Mouse (Mus musculus): ENCODE results near the gene Fbxw27.
"Not testable (repeated sequence)": the region's sequence is repeated elsewhere in the genome, so short reads cannot be mapped to it uniquely, and the experiment has no call there.

The Fbxw27 gene

GRCm38 (mm10) chr9:109790570-109790969 is at the start of gene Fbxw27:
Gene Fbxw27, minus strand, starts transcription at chr9:109790670.
- not testable (repeated sequence) for DNase-seq (ENCODE audit: extremely low read depth, insufficient read length, low spot score)

- no peak for DNase-seq (ENCODE audit: extremely low read depth, insufficient read length, low spot score)
These were observed 42.6 kb upstream of the Fbxw27 start for GRCm38 (mm10) chr9:109833088-109833412.

DNA sequence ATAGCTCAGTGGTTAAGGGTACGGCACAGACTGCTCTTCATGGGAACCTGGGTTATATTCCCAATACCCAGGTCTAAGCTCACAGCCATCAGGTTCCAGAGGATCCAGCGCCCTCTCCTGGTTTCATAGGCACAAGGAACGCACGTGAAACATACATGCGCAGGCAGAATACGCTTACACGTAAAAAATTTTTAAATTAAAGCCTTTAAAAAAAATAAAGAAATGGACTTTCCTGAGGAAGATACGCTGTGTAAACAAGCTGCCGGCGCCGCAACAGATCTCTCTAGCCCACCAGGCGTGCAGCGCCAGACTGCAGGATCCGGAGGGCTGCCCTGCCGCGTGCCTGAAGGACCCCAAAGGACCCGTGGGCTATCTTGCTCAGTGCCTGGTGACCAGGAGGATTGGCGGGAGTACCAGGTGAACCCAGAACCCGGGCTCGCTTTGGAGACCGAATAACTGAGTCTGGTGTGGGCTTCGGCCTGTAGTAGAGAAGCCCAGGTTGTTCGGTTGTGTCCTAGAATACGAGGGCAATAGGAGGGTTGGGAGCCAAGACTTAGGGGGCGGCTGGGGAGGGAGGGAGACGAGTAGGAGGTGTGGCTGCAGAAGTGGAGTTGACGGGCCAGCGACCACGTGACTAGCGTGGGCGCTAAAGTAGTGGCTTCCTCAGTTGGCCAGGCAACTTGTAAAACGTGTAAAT is 42.1 kb upstream of the Fbxw27 start, which contains the start of gene Nme6:
Gene Nme6 (plus strand): TSS at position 359 of the 697 bp plus-strand sequence.
- peak; percentile 87 for DNase-seq (ENCODE audit: extremely low read depth, insufficient read length, low spot score)

DNA sequence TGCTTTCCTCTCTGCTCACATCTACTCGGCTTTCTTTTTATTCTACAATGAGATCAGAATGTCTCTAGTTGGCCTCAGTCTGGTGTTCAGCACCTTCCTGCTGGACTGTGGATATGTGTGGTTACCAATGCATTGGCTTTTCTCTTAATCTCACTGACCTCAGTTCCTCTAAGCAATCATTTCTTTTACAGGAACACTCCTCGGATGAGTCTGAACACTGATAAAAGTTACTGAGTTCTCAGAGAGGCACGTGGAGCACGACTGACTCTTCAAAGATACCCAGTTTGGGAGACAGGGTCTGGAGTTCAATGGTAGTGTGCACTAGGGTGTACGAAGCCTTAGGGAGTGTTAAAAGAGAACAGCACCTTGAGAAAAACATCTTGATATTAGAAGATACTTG is 35.7 kb upstream of the Fbxw27 start:
- DNase-seq (ENCODE audit: extremely low read depth, insufficient read length, low spot score), result no peak

DNA sequence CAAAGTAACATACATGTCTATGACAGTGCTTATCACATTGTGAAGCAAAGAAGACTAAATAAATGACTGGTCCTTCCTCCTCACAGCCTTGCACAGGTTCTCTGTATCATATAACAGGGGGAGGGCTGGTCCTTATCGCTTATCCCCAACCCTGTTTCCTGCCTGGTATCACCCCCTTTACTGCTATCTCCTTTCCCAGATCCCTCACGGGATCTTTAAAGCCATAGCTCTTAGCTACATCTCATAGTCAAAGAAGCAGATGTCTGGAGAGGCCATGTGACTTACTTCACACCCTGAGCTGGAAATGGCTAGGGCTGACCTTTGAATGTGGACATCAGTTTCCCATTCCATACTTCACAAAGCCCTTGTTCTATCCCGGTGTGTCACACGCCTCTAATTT is 35.3 kb upstream of the Fbxw27 start:
- DNase-seq (ENCODE audit: extremely low read depth, insufficient read length, low spot score), result no peak

GRCm38 (mm10) chr9:109816341-109816740 is 25.9 kb upstream of the Fbxw27 start:
- DNase-seq (ENCODE audit: extremely low read depth, insufficient read length, low spot score), result no peak

DNA sequence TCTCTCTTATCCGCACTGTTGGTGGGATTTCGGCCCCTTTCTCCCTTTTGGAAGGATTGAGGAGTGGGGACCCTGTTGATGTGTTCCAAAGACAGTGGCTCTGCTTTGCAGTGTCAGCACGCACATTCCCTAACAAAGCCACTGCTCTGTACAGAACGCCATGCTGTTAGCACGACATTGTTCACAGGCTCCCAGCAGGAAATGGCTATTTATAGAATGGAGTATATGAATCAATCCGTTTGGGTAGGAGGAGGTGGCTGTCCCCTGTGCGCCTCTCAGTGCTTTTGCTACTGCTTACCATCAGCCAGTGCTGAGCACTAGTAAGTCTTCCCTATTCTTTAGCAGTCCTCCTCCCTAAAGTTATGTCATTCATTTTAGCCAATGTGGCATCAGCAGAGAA is 23.0 kb upstream of the Fbxw27 start:
- DNase-seq (ENCODE audit: extremely low read depth, insufficient read length, low spot score), result no peak

GRCm38 (mm10) chr9:109811980-109812379 is 21.5 kb upstream of the Fbxw27 start, which contains the start of gene Spink8:
Gene Spink8, plus strand, starts transcription at chr9:109812280.
- DNase-seq (ENCODE audit: extremely low read depth, insufficient read length, low spot score), result no peak

DNA sequence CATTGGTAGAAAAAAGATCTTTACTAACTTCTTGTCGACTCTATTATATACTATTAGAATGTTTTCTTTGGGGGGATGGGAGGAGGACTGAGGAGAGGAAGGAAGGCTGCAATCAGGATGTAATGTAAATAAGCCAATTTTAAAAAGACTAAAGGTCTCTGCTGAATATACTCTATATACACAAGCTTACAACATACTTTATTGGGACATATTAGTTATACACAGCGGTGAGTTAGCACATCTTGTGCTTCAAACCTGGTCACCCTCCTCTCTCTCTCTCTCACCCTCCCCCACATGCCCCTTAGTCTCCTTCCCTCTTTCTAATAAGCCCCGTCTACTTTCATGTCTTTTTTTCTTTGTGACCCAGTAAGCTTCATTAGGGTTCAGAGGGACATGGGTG is 17.4 kb upstream of the Fbxw27 start:
- DNase-seq (ENCODE audit: extremely low read depth, insufficient read length, low spot score), result no peak

DNA sequence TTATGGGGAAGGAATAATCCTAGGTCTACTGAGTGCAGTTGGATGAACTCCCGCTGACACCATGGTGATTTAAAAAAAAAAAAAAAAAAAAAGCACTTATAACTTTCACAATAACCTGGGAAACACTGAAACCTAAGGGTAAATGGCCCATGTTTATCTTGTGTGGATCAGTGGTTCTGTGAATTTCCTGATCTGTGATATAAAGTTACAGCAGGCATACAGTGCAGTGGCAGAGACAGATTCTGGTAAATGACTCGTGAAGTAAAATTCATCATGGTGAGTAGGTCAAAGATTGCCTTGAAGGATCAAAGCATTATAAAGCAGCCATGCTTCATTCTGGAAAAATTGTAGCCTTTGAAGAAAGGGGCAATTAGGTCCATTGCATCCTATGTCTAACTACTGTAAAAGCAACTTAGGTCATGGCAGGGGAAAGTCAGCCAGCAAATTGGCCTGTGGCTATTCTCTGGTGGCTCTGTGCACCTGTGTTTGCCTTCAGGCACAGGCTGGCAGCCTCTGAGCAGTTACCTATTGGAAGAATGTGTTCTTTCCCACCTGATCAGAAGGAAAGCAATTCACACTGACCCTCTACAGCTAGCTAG is 16.3 kb upstream of the Fbxw27 start:
- no peak for DNase-seq (ENCODE audit: extremely low read depth, insufficient read length, low spot score)

- DNase-seq (ENCODE audit: extremely low read depth, insufficient read length, low spot score), result no peak
These were observed 15.8 kb upstream of the Fbxw27 start for GRCm38 (mm10) chr9:109806260-109806659.

DNA sequence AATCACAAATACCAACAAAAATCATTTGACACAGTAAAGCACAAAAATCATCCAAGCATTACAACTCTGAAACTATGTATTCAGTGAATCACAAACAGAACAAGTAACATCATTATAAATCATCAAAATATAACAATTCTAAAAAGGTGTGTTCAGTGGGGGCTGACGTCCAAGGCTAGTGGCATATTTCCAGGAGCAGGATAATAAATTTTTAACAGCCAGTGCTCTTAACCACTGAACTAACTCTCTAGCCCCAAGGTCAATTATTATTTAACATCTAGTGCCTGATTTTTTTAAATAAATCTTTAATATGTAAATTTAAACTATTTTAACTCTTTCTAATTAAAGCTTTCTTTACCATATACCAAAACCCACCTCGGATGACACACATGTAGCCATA is 15.1 kb upstream of the Fbxw27 start:
- DNase-seq (ENCODE audit: extremely low read depth, insufficient read length, low spot score), result not testable (repeated sequence)

DNA sequence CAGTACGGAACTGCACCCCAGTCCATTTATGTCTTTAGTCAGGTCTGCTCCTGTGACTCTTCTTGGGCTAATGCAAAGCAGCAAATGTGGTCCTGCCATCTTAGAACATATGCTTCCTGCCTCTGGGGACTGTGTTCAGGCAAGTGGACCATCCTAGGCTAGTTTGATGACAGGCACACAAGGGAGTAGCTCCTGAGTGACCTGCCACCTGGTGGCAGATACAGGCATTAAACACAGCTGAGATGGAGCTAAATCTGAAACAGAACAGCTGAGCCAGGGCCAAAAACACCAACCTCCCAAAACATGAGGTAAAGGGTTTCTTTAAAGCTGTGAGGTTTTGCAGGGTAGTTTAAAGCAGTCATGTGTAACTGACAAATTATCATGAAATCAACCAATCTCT is 7.6 kb upstream of the Fbxw27 start:
- DNase-seq (ENCODE audit: extremely low read depth, insufficient read length, low spot score), result no peak

DNA sequence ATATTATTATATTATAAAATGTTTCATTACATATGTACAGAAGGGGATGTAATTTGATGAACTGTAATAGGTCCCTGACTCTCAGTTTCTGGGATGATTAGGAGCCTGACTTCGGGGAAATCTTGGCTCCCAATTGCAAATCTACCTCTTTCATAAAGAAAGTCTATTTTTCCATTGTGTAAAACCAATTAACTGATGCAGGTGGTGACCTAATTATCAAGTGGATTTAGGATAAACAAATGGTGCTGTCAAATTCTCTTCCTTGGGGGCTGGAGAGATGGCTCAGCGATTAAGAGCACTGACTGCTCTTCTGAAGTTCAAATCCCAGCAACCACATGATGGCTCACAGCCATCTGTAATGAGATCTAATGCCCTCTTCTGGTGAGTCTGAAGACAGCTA is 5.3 kb upstream of the Fbxw27 start:
- DNase-seq (ENCODE audit: extremely low read depth, insufficient read length, low spot score), result no peak

DNA sequence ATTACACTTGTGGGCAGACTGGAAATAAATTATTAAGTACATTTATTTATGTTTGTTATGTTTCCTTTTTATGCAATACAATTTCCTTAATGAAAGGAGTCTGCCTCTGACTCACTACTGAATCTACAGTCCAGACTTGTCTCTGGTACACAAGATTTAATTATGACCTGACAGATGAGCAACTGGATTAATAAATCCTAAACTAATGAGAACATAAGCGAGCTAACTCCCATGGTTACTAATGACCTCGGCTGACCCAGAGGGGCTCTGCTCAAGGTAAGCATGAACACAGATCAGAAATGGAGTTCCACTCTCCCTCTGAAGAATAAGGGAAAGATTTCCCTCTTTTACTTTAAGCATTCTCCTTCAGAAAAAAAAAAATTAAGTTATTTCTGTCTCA is 4.8 kb upstream of the Fbxw27 start:
- DNase-seq (ENCODE audit: extremely low read depth, insufficient read length, low spot score), result no peak

DNA sequence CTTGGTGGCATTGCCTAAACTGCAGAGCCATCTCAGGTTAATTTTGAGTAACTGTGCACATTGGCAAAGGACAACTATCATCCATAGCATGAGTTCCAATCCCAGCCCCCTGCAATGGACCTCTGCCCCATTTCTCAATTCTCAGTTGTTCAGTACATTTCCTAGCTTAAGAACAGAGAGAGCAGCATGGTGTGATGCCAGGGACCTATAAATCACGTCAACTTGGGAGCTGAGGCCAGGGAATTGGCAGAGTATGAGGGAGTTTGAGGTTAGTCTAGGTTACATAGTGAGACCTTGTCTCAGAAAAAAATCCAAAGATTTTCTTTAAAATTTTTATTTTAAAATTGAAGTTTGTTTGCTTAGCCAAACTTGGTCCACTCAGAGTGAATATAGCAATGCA is 23.6 kb downstream of the Fbxw27 start:
- not testable (repeated sequence) for DNase-seq (ENCODE audit: extremely low read depth, insufficient read length, low spot score)

DNA sequence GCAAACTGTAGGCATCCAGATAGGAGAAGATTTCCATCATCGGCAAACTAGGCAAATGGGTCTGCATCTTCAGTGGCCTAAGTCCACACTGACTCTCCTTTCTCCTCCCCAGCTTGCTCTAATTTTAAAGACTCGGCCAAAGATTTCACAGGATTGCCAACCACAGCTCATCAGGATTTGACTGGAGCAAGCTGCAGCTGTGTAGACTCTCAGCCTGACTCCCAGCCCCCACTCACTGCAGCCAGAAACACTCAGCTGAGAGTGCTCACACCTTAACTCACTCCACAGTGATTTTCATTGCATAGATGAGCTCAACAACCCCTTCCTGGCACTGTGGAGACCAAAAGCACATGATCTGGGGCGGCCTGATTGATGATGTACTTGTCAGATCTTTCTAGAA is 44.5 kb downstream of the Fbxw27 start, which contains the start of gene Fbxw26:
Gene Fbxw26 (minus strand): TSS at position 101 of the 400 bp plus-strand sequence.
- DNase-seq (ENCODE audit: extremely low read depth, insufficient read length, low spot score), result not testable (repeated sequence)
